Mouse (Mus musculus): ENCODE measurements around the gene Spib. TPM values are rescaled to one million over a fixed set of nuclear protein-coding genes. Genes with fewer than 3 reads are reported as not detected.

Gene Spib
- polyA plus RNA-seq, 1 experiment from 2014 or later: not detected

- peaks cover 36% of the 10 kb centered on the region for H3K36me3 ChIP-seq (ENCODE audit: control insufficient read depth, insufficient read depth, low read length)
- H3K27ac ChIP-seq (ENCODE audit: low read depth, low read length): no peak overlapping the region
- peaks cover 7% of the 10 kb centered on the region for H3K4me1 ChIP-seq (ENCODE audit: control insufficient read depth, insufficient read depth, low read length)
- no peak overlapping the region for H3K9ac ChIP-seq (ENCODE audit: low read depth, low read length)
- no peaks in the 10 kb centered on the region for H3K27me3 ChIP-seq (ENCODE audit: control insufficient read depth, insufficient read depth, low read length)
- 70% methylated on average over 12 of the region's 12 CpGs for WGBS (ENCODE audit: insufficient replicate concordance)
- no peak overlapping the region for H3K4me3 ChIP-seq (ENCODE audit: low read depth, low read length)
- H3K4me2 ChIP-seq: no peak overlapping the region
- no peak for ATAC-seq (replicated peaks; ENCODE audit: insufficient number of reproducible peaks, low FRiP score, low TSS enrichment)
- 0 out of 2 replicates have a peak, but pooled peaks cover 2% of the 10 kb centered on the region for H3K9me3 ChIP-seq (replicated peaks; ENCODE audit: control insufficient read depth, low read length)
Observed at GRCm38 (mm10) chr7:44543071-44543470, 11.2 kb upstream of the Spib start.

DNA sequence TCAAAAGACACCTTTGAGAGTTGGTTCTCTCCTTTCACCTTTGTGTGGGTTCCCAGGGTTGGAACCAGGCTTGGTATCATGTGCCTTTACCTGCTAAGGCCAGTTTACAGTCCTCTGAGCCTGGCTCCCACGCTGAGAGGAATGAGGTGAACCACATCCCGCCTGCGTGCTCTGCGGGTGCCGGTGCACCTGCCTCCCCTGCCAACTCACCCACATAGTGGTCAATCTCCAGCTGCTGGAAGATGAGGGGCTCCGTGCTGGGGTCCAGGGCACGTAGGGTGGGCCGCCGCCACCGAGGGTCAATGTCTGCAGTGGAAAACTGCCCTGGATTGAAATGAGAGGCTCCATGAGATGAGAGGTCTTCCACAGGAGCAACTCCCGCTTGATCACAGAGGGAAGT lies 10.7 kb upstream of the Spib start:
- Histone ChIP-seq H3K9ac (ENCODE audit: low read depth, low read length) (no peak overlapping the region), H3K27me3 (ENCODE audit: control insufficient read depth, insufficient read depth, low read length) (no peaks in the 10 kb centered on the region), H3K27ac (ENCODE audit: low read depth, low read length) (no peak overlapping the region), H3K9me3 (replicated peaks; ENCODE audit: control insufficient read depth, low read length) (0 out of 2 replicates have a peak, but pooled peaks cover 2% of the 10 kb centered on the region), H3K4me1 (ENCODE audit: control insufficient read depth, insufficient read depth, low read length) (peaks cover 3% of the 10 kb centered on the region), H3K36me3 (ENCODE audit: control insufficient read depth, insufficient read depth, low read length) (peaks cover 41% of the 10 kb centered on the region), H3K4me3 (ENCODE audit: low read depth, low read length) (no peak overlapping the region), H3K4me2 (no peak overlapping the region)
- WGBS (ENCODE audit: insufficient replicate concordance): 87% methylated on average over 11 of the region's 11 CpGs
- no peak for ATAC-seq (replicated peaks; ENCODE audit: insufficient number of reproducible peaks, low FRiP score, low TSS enrichment)

GRCm38 (mm10) chr7:44538756-44539624 lies 7.1 kb upstream of the Spib start:
- Histone ChIP-seq H3K27ac (ENCODE audit: low read depth, low read length) (no peak overlapping the region), H3K4me1 (ENCODE audit: control insufficient read depth, insufficient read depth, low read length) (no peaks in the 10 kb centered on the region), H3K4me2 (no peak overlapping the region), H3K9ac (ENCODE audit: low read depth, low read length) (no peak overlapping the region), H3K36me3 (ENCODE audit: control insufficient read depth, insufficient read depth, low read length) (peaks cover 52% of the 10 kb centered on the region), H3K4me3 (ENCODE audit: low read depth, low read length) (no peak overlapping the region), H3K9me3 (replicated peaks; ENCODE audit: control insufficient read depth, low read length) (no peaks in the 10 kb centered on the region), H3K27me3 (ENCODE audit: control insufficient read depth, insufficient read depth, low read length) (no peaks in the 10 kb centered on the region)
- ATAC-seq (replicated peaks; ENCODE audit: insufficient number of reproducible peaks, low FRiP score, low TSS enrichment): no peak
- WGBS (ENCODE audit: insufficient replicate concordance): 93% methylated on average over 41 of the region's 41 CpGs

- peaks cover 62% of the 10 kb centered on the region for H3K36me3 ChIP-seq (ENCODE audit: control insufficient read depth, insufficient read depth, low read length)
- H3K4me3 ChIP-seq (ENCODE audit: low read depth, low read length): no peak overlapping the region
- H3K9me3 ChIP-seq (replicated peaks; ENCODE audit: control insufficient read depth, low read length): no peaks in the 10 kb centered on the region
- no peaks in the 10 kb centered on the region for H3K27me3 ChIP-seq (ENCODE audit: control insufficient read depth, insufficient read depth, low read length)
- WGBS (ENCODE audit: insufficient replicate concordance): 91% methylated on average over 13 of the region's 13 CpGs
- no peaks in the 10 kb centered on the region for H3K4me1 ChIP-seq (ENCODE audit: control insufficient read depth, insufficient read depth, low read length)
- no peak overlapping the region for H3K9ac ChIP-seq (ENCODE audit: low read depth, low read length)
- no peak for ATAC-seq (replicated peaks; ENCODE audit: insufficient number of reproducible peaks, low FRiP score, low TSS enrichment)
- no peak overlapping the region for H3K27ac ChIP-seq (ENCODE audit: low read depth, low read length)
- H3K4me2 ChIP-seq: no peak overlapping the region
Observed at GRCm38 (mm10) chr7:44537496-44537895, 5.6 kb upstream of the Spib start.

DNA sequence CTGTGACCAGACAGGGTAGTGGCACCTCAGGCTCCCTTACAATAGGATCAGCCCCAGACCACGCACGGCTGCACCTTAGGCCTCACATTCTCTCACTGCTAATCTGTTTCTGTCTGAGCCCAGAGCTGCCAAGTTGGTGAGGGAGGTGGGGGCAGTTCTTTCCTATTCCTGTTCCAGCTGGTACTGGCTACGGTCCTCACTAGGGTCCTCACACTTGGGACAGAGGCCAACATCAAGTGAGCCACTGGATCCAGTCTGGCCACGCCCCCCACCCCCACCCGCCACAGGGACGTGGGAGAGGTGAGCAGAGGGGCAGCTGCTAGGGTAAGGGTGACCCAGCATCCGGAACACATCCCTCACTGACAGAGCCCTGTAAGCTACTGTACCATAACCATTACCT lies 5.1 kb upstream of the Spib start:
- H3K4me1 ChIP-seq (ENCODE audit: control insufficient read depth, insufficient read depth, low read length): no peaks in the 10 kb centered on the region
- H3K27me3 ChIP-seq (ENCODE audit: control insufficient read depth, insufficient read depth, low read length): no peaks in the 10 kb centered on the region
- H3K4me3 ChIP-seq (ENCODE audit: low read depth, low read length): no peak overlapping the region
- H3K4me2 ChIP-seq: no peak overlapping the region
- H3K27ac ChIP-seq (ENCODE audit: low read depth, low read length): no peak overlapping the region
- WGBS (ENCODE audit: insufficient replicate concordance): 81% methylated on average over 7 of the region's 7 CpGs
- no peak for ATAC-seq (replicated peaks; ENCODE audit: insufficient number of reproducible peaks, low FRiP score, low TSS enrichment)
- H3K9me3 ChIP-seq (replicated peaks; ENCODE audit: control insufficient read depth, low read length): no peaks in the 10 kb centered on the region
- H3K9ac ChIP-seq (ENCODE audit: low read depth, low read length): no peak overlapping the region
- H3K36me3 ChIP-seq (ENCODE audit: control insufficient read depth, insufficient read depth, low read length): peaks cover 58% of the 10 kb centered on the region

GRCm38 (mm10) chr7:44536590-44536968 lies 4.7 kb upstream of the Spib start:
- H3K4me3 ChIP-seq (ENCODE audit: low read depth, low read length): no peak overlapping the region
- no peaks in the 10 kb centered on the region for H3K27me3 ChIP-seq (ENCODE audit: control insufficient read depth, insufficient read depth, low read length)
- H3K27ac ChIP-seq (ENCODE audit: low read depth, low read length): no peak overlapping the region
- no peak for ATAC-seq (replicated peaks; ENCODE audit: insufficient number of reproducible peaks, low FRiP score, low TSS enrichment)
- 73% methylated on average over 6 of the region's 6 CpGs for WGBS (ENCODE audit: insufficient replicate concordance)
- H3K4me2 ChIP-seq: no peak overlapping the region
- H3K9ac ChIP-seq (ENCODE audit: low read depth, low read length): no peak overlapping the region
- no peaks in the 10 kb centered on the region for H3K9me3 ChIP-seq (replicated peaks; ENCODE audit: control insufficient read depth, low read length)
- H3K36me3 ChIP-seq (ENCODE audit: control insufficient read depth, insufficient read depth, low read length): peaks cover 54% of the 10 kb centered on the region
- no peaks in the 10 kb centered on the region for H3K4me1 ChIP-seq (ENCODE audit: control insufficient read depth, insufficient read depth, low read length)

DNA sequence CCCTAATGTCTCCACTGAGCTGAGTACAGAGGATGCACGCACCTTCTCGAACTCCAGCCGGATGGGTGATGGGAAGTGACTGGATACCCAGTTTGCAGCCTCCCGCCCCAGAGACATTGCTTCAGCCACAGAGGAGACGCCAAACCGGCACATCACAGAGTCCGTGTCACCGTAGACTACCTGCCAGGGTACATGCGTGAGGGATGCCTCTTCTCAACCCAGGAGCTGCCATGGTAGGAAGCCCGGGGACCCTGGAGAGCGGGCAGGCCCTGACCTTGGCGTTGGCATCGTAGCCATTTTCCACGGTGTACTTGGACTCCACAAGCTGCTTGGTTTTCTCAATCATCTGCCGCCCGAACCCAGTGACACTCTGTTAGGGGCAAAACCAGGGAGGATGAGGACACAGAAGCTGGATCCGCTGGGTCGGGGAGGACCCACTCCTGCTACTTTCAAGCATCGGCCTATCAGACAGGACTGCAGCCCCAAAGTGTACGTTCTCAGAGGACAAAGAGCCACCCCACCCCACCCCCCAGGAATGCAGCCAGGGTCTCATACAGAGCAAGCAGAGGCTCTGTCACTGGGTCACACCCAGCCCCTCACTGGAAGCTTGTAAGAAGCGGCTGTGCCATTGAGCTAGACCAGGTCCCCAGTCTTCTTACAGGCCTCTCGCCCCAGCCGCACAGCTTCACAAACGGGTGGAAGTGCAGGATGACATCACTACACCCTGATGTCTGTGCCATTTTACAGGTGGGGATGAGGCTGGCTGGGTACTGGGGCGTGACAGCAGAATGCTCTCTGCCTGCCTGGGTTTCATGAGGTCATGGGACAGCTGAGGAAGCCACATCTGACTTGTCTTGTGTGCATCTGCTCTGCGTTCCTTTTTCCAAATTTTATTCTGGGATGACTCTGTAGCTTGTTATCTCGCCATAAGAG lies 4.1 kb upstream of the Spib start:
- Histone ChIP-seq H3K4me3 (ENCODE audit: low read depth, low read length) (no peak overlapping the region), H3K36me3 (ENCODE audit: control insufficient read depth, insufficient read depth, low read length) (peaks cover 51% of the 10 kb centered on the region), H3K9ac (ENCODE audit: low read depth, low read length) (no peak overlapping the region), H3K27ac (ENCODE audit: low read depth, low read length) (no peak overlapping the region), H3K9me3 (replicated peaks; ENCODE audit: control insufficient read depth, low read length) (no peaks in the 10 kb centered on the region), H3K27me3 (ENCODE audit: control insufficient read depth, insufficient read depth, low read length) (no peaks in the 10 kb centered on the region), H3K4me2 (no peak overlapping the region), H3K4me1 (ENCODE audit: control insufficient read depth, insufficient read depth, low read length) (no peaks in the 10 kb centered on the region)
- no peak for ATAC-seq (replicated peaks; ENCODE audit: insufficient number of reproducible peaks, low FRiP score, low TSS enrichment)
- WGBS (ENCODE audit: insufficient replicate concordance): 88% methylated on average over 27 of the region's 27 CpGs

- Histone ChIP-seq H3K36me3 (ENCODE audit: control insufficient read depth, insufficient read depth, low read length) (peaks cover 41% of the 10 kb centered on the region), H3K4me1 (ENCODE audit: control insufficient read depth, insufficient read depth, low read length) (no peaks in the 10 kb centered on the region)
- WGBS (ENCODE audit: insufficient replicate concordance): 87% methylated on average over 19 of the region's 19 CpGs
Observed at GRCm38 (mm10) chr7:44534656-44535441, 3.0 kb upstream of the Spib start.

More at GRCm38 (mm10) chr7:44534656-44535441, 3.0 kb upstream of the Spib start:
- Histone ChIP-seq H3K27ac (ENCODE audit: low read depth, low read length) (no peak overlapping the region), H3K9me3 (replicated peaks; ENCODE audit: control insufficient read depth, low read length) (no peaks in the 10 kb centered on the region), H3K4me2 (no peak overlapping the region), H3K4me3 (ENCODE audit: low read depth, low read length) (no peak overlapping the region), H3K9ac (ENCODE audit: low read depth, low read length) (no peak overlapping the region), H3K27me3 (ENCODE audit: control insufficient read depth, insufficient read depth, low read length) (no peaks in the 10 kb centered on the region)
- no peak for ATAC-seq (replicated peaks; ENCODE audit: insufficient number of reproducible peaks, low FRiP score, low TSS enrichment)
